Mouse (Mus musculus) liver, embryonic 16.5 days (tissue): ENCODE results near the gene Tm6sf2. TPM values are rescaled to one million over a fixed set of nuclear protein-coding genes. Genes with fewer than 3 reads are reported as not detected.

Experiments
- ATAC-seq: fragments of 200-750 bp; cut with Nextera tagmentation; 2 replicates; pipeline ENCODE4 v1.8.0; 2017; ENCODE audit warnings: low read depth, mild to moderate bottlenecking, moderate number of reproducible peaks, moderate library complexity
- H3K27ac ChIP-seq: fragments of 300-500 bp; sonication (generic); 2 replicates; pipeline ENCODE4 v1.5.1; 2014; ENCODE audit warnings: mild to moderate bottlenecking, low read length
- H3K27me3 ChIP-seq: fragments of 300-500 bp; sonication (generic); 2 replicates; pipeline ENCODE4 v1.6.1; 2014; ENCODE audit warnings: low read depth, low read length, mixed read lengths; ENCODE audit not compliant: control insufficient read depth, insufficient read depth
- H3K36me3 ChIP-seq: fragments of 300-500 bp; sonication (generic); 2 replicates; pipeline ENCODE4 v1.6.1; 2014; ENCODE audit warnings: mild to moderate bottlenecking; ENCODE audit not compliant: control insufficient read depth, insufficient read depth
- H3K4me1 ChIP-seq: fragments of 300-500 bp; sonication (generic); 2 replicates; pipeline ENCODE4 v1.6.1; 2014; ENCODE audit warnings: low read depth, low read length, mixed read lengths; ENCODE audit not compliant: control insufficient read depth
- H3K4me2 ChIP-seq: fragments of 300-500 bp; sonication (generic); 2 replicates; pipeline ENCODE4 v1.6.1; 2014; ENCODE audit warnings: low read depth, low read length, mixed read lengths
- H3K4me3 ChIP-seq: fragments of 300-500 bp; sonication (generic); 2 replicates; pipeline ENCODE4 v1.5.1; 2014; ENCODE audit warnings: low read depth, mild to moderate bottlenecking, low read length
- H3K9ac ChIP-seq: fragments of 300-500 bp; sonication (generic); 2 replicates; pipeline ENCODE4 v1.6.1; 2014; ENCODE audit warnings: low read depth, low read length
- H3K9me3 ChIP-seq: fragments of 300-500 bp; sonication (generic); replicated peaks from 2 replicates; pipeline ENCODE4 v1.6.1; 2016; ENCODE audit warnings: low read length; ENCODE audit not compliant: control insufficient read depth
- WGBS: fragments of 180-500 bp; shearing (Covaris S2); extraction: QIAGEN DNeasy Blood & Tissue Kit; methylation state at CpG from one replicate; pipeline ENCODE4 v1.1.7; 2014; ENCODE audit not compliant: insufficient replicate concordance; 5-methylcytosine and 5-hydroxymethylcytosine counted together
- microRNA-seq: library from miRNA; unstranded; fragments of <30 nt; microRNA quantifications from one replicate; pipeline ENCODE4, GENCODE M21; 2016
- polyA plus RNA-seq: library from polyadenylated mRNA; unstranded; fragments of >200 nt; fragmentation: Nextera tagmentation; extraction: Ambion mirVana; gene quantifications from 2 replicates; pipeline ENCODE4 v1.2.1, GENCODE M21; 2015

Gene Tm6sf2
- polyA plus RNA-seq, 1 experiment from 2014 or later, result 3.0 TPM

DNA sequence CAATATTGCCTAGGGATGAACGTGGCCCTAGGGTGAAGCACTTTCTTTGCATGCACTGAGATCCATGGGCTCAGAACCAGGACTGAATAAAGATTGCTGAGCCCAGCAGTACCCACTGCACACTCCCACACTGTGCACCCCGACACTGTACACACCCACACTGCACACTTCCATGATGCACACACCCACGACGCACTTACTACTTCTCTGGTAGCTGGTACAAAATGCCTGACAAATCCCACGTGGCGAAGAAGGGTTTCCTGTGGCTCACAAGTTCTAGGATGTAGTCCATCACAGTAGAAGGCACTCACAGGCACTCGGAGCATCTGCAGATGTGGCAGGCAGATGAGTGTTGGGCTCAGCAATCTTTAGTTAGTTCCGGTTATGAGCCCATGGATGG is 52.3 kb downstream of the Tm6sf2 start:
- H3K27me3 ChIP-seq, result peaks cover 31% of the 10 kb centered on the region
- H3K9me3 ChIP-seq, result no peaks in the 10 kb centered on the region
- 51% methylated on average over 8 of the region's 8 CpGs for WGBS
- no peak overlapping the region for H3K9ac ChIP-seq
- no peak overlapping the region for H3K27ac ChIP-seq
- H3K36me3 ChIP-seq, result no peaks in the 10 kb centered on the region
- H3K4me1 ChIP-seq, result no peaks in the 10 kb centered on the region; the same call in 1 of the 2 replicates
- ATAC-seq, result no peak
- no peak overlapping the region for H3K4me3 ChIP-seq
- no peak overlapping the region for H3K4me2 ChIP-seq

DNA sequence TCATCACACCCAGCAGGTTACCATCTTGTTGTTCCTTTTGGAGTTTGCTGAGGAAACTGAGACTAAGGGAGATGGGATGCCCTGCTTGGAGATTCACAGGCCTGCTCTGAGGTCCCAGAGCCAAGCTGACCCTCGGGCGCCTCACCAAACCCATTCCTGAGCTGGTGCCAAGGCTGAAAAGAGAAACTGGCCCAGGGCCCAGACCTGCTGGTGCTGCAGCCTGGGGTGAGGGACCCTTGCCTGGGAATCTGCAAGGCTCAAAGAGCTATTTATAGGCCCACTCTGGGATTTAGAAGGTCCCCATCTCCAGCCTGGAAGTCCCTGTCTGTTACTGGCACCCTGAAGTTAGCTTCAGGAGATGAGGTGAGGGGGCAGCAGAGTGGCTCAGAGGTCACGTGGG is 55.7 kb downstream of the Tm6sf2 start:
- Histone ChIP-seq H3K4me2 (no peak overlapping the region), H3K27ac (no peak overlapping the region), H3K9me3 (no peaks in the 10 kb centered on the region), H3K9ac (no peak overlapping the region), H3K4me3 (no peak overlapping the region), H3K4me1 (peaks cover 18% of the 10 kb centered on the region), H3K27me3 (peaks cover 5% of the 10 kb centered on the region; the same call in 1 of the 2 replicates), H3K36me3 (0 out of 2 replicates have a peak, but pooled peaks cover 4% of the 10 kb centered on the region)
- no peak for ATAC-seq
- WGBS, result 53% methylated on average over 3 of the region's 3 CpGs

DNA sequence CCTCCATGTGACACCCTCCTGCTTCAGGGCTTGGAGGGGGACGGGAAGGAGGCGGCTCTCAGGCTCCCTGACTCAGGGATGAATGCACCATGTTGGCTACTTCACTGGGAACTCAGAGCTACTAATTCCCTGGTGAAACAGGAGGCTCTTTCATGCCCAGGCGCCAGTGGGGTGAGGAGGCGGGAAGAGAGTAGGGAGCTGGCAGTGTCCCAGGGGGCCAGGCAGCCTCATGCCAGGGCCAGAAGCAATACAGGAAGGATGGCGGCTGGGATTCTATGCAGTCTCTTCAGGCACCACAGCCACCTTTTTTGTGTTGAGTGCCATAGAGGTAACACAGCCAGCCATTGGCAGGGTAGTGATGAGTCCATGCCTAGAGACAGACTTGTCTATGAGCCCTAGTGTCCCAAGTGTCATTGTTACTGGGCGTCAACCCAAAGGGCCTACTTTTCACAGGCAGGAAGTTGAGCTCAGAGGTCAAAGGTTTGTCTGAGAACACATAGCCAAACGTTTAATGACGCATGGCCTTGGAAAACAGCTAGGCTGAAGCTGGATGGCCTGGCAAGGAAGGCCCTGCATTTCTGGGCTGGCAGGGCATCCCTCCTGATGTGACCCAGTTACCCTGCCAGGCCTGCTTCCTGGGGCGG is 56.7 kb downstream of the Tm6sf2 start:
- H3K36me3 ChIP-seq, result peaks cover 4% of the 10 kb centered on the region; the same call in 1 of the 2 replicates
- H3K4me3 ChIP-seq, result no peak overlapping the region
- no peak overlapping the region for H3K9ac ChIP-seq
- no peak overlapping the region for H3K27ac ChIP-seq
- no peak overlapping the region for H3K4me2 ChIP-seq
- H3K27me3 ChIP-seq, result 0 out of 2 replicates have a peak, but pooled peaks cover 1% of the 10 kb centered on the region
- no peaks in the 10 kb centered on the region for H3K9me3 ChIP-seq
- no peak for ATAC-seq
- 58% methylated on average over 9 of the region's 9 CpGs for WGBS
- peaks cover 20% of the 10 kb centered on the region for H3K4me1 ChIP-seq

Small RNAs within 50 kb of the gene (microRNA-seq; reads per million reads assigned to microRNA genes)
- not detected for gene Mir7066

Other genes starting within 250 kb of the Tm6sf2 start
- 1.8 and 2.0 TPM in 2 replicates for gene Pbx4, start 240.4 kb upstream of the Tm6sf2 start, polyA plus RNA-seq
- gene Cilp2, start 185.2 kb upstream of the Tm6sf2 start, polyA plus RNA-seq, result not detected in 2 replicates
- gene Tssk6, start 170.7 kb upstream of the Tm6sf2 start, polyA plus RNA-seq, result 1.1 and 1.6 TPM in 2 replicates
- gene Ndufa13, start 170.4 kb upstream of the Tm6sf2 start, polyA plus RNA-seq, result 103 and 104 TPM in 2 replicates
- gene Yjefn3, start 170.2 kb upstream of the Tm6sf2 start, polyA plus RNA-seq, result 0.63 and 0.77 TPM in 2 replicates
- 17.2 and 18.9 TPM in 2 replicates for gene Gatad2a, start 76.5 kb upstream of the Tm6sf2 start, polyA plus RNA-seq
- 21.7 and 22.6 TPM in 2 replicates for gene Mau2, start 30.2 kb upstream of the Tm6sf2 start, polyA plus RNA-seq
- 14.7 and 14.9 TPM in 2 replicates for gene Sugp1, start 30.1 kb upstream of the Tm6sf2 start, polyA plus RNA-seq
- 0.04 TPM in 1 of 2 replicates, not detected in the other for gene Hapln4, start 10.5 kb downstream of the Tm6sf2 start, polyA plus RNA-seq
- 0.04 TPM in 1 of 2 replicates, not detected in the other for gene Ncan, start 47.9 kb downstream of the Tm6sf2 start, polyA plus RNA-seq
- 12.6 and 13.2 TPM in 2 replicates for gene Nr2c2ap, start 58.4 kb downstream of the Tm6sf2 start, polyA plus RNA-seq
- 7.4 TPM in 2 replicates for gene Rfxank, start 66.2 kb downstream of the Tm6sf2 start, polyA plus RNA-seq
- 21.4 and 23.4 TPM in 2 replicates for gene Borcs8, start 66.6 kb downstream of the Tm6sf2 start, polyA plus RNA-seq
- not detected in 2 replicates for gene Mef2b, start 66.8 kb downstream of the Tm6sf2 start, polyA plus RNA-seq
- gene Tmem161a, start 99.4 kb downstream of the Tm6sf2 start, polyA plus RNA-seq, result 26.8 and 28.4 TPM in 2 replicates
- 8.4 and 12.0 TPM in 2 replicates for gene Slc25a42, start 139.4 kb downstream of the Tm6sf2 start, polyA plus RNA-seq
- 10.8 and 11.9 TPM in 2 replicates for gene Sugp2, start 161.3 kb downstream of the Tm6sf2 start, polyA plus RNA-seq
- 12.1 and 12.7 TPM in 2 replicates for gene Armc6, start 161.5 kb downstream of the Tm6sf2 start, polyA plus RNA-seq
- 3.7 and 4.7 TPM in 2 replicates for gene Homer3, start 209.9 kb downstream of the Tm6sf2 start, polyA plus RNA-seq
- 19.8 and 21.1 TPM in 2 replicates for gene Ddx49, start 229.6 kb downstream of the Tm6sf2 start, polyA plus RNA-seq
- 195 and 209 TPM in 2 replicates for gene Cope, start 229.6 kb downstream of the Tm6sf2 start, polyA plus RNA-seq
- gene Cers1, start 242.9 kb downstream of the Tm6sf2 start, polyA plus RNA-seq, result 0.05 and 0.24 TPM in 2 replicates